Mouse (Mus musculus): ENCODE measurements around the gene Ar. TPM values are rescaled to one million over a fixed set of nuclear protein-coding genes. Genes with fewer than 3 reads are reported as not detected.

Ar gene
- polyA plus RNA-seq, 2 experiments, result 0.34 to 1.1 TPM

DNA sequence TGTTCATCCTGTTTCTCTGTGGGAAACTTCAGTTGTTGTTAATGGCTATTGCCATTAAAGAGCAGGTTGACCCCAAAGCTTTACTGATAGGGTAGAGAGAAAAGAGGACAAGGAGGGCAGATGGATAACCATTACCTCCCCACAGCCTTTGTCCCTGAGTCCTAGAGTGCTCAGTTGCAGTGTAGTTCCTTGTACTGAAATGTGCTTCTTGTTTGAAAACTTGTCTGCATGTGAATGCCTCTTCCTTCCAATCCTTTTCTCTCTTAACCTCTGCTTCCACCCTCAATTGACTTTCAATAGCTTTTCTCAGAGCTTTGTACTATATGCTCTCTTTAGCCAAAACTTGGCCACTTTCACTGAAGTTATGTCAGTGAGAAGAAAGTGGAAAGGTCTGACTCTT, 168.9 kb downstream of the Ar start:
- Histone ChIP-seq H3K27ac (replicated peaks; ENCODE audit: low read depth, low read length) (no peak overlapping the region), H3K4me3 (replicated peaks; ENCODE audit: low read length) (no peak overlapping the region), H3K27me3 (ENCODE audit: control insufficient read depth, insufficient read depth, low read length) (no peaks in the 10 kb centered on the region), H3K36me3 (ENCODE audit: control insufficient read depth, insufficient read depth, low read length) (no peaks in the 10 kb centered on the region), H3K9ac (ENCODE audit: low read depth, low read length, severe bottlenecking) (no peak overlapping the region), H3K4me2 (replicated peaks; ENCODE audit: low read depth, low read length, severe bottlenecking) (no peak overlapping the region), H3K4me1 (ENCODE audit: control insufficient read depth, insufficient read depth, low read length) (no peaks in the 10 kb centered on the region), H3K9me3 (ENCODE audit: control insufficient read depth, low read length) (no peaks in the 10 kb centered on the region)
- no peak for ATAC-seq (ENCODE audit: low FRiP score, low read depth)
- TF ChIP-seq POLR2A (IDR thresholded peaks at IDR 0.05; ENCODE audit: borderline replicate concordance, extremely low read depth, insufficient read depth, insufficient read length), result no peak
- no peak for DNase-seq (ENCODE audit: low spot score)

DNA sequence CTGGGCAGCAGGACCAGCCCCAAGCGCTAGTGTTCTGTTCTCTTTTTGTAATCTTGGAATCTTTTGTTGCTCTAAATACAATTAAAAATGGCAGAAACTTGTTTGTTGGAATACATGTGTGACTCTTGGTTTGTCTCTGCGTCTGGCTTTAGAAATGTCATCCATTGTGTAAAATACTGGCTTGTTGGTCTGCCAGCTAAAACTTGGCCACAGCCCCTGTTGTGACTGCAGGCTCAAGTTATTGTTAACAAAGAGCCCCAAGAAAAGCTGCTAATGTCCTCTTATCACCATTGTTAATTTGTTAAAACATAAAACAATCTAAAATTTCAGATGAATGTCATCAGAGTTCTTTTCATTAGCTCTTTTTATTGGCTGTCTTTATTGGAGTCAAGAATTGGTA, 174.5 kb downstream of the Ar start:
- TF ChIP-seq POLR2A (IDR thresholded peaks at IDR 0.05; ENCODE audit: borderline replicate concordance, extremely low read depth, insufficient read depth, insufficient read length), result no peak
- Histone ChIP-seq H3K4me3 (replicated peaks; ENCODE audit: low read length) (no peak overlapping the region), H3K4me2 (replicated peaks; ENCODE audit: low read depth, low read length, severe bottlenecking) (no peak overlapping the region), H3K9ac (ENCODE audit: low read depth, low read length, severe bottlenecking) (no peak overlapping the region), H3K27ac (replicated peaks; ENCODE audit: low read depth, low read length) (no peak overlapping the region), H3K27me3 (ENCODE audit: control insufficient read depth, insufficient read depth, low read length) (no peaks in the 10 kb centered on the region), H3K4me1 (ENCODE audit: control insufficient read depth, insufficient read depth, low read length) (no peaks in the 10 kb centered on the region), H3K36me3 (ENCODE audit: control insufficient read depth, insufficient read depth, low read length) (no peaks in the 10 kb centered on the region), H3K9me3 (ENCODE audit: control insufficient read depth, low read length) (no peaks in the 10 kb centered on the region)
- WGBS, result 82% methylated on average over 2 of the region's 2 CpGs
- ATAC-seq (ENCODE audit: low FRiP score, low read depth) (no peak), DNase-seq (ENCODE audit: low spot score) (no peak)

DNA sequence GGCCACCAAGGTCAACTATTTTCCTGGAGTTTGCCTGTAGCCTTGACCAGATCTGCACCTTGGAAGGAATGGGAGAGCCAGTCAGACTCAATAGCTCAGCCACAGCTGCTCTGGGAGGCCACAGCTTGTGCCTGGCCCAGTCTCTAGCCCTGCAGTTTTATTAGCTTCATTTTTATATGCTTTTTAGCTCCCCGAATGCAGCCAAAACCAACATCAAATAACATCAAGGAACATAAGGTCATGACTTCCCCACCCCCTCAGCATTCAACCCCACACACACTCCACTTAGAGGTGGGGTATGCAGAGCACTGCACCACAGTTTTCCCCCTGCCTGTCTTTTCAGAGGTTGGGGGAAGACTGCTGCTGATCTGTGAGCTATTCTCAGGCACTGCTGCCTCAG, 198.9 kb downstream of the Ar start:
- WGBS, result 41% methylated on average over 1 of the region's 1 CpGs
- no peak overlapping the region for H3K27ac ChIP-seq (replicated peaks; ENCODE audit: low read depth, low read length)

DNA sequence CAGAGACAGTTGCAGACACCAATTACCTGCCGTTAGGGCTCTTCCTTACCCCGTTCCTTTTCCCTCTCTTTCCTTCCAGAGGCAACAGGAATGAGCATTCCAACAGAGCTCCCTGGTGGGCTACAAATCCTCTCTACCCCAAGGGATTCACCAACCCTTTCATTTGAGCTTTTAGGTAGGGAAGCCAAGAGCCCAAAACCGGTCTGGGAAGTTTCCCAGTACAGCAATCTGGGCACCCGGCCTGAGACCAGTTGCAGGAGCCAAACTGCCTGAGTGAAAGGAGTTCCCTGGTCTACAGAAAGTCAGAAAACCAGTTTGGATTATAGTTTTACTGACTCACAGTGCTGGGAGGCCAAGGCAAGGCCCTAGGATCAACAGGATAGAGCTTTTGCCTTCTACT, 199.5 kb downstream of the Ar start:
- Histone ChIP-seq H3K4me1 (ENCODE audit: control insufficient read depth, insufficient read depth, low read length) (no peaks in the 10 kb centered on the region), H3K36me3 (ENCODE audit: control insufficient read depth, insufficient read depth, low read length) (no peaks in the 10 kb centered on the region), H3K27ac (replicated peaks; ENCODE audit: low read depth, low read length) (no peak overlapping the region), H3K9me3 (ENCODE audit: control insufficient read depth, low read length) (no peaks in the 10 kb centered on the region), H3K27me3 (ENCODE audit: control insufficient read depth, insufficient read depth, low read length) (no peaks in the 10 kb centered on the region), H3K4me3 (replicated peaks; ENCODE audit: low read length) (no peak overlapping the region), H3K4me2 (replicated peaks; ENCODE audit: low read depth, low read length, severe bottlenecking) (no peak overlapping the region), H3K9ac (ENCODE audit: low read depth, low read length, severe bottlenecking) (no peak overlapping the region)
- WGBS, result 26% methylated on average over 4 of the region's 4 CpGs
- peak; percentile 30 for DNase-seq (ENCODE audit: low spot score)
- no peak for ATAC-seq (ENCODE audit: low FRiP score, low read depth)
- TF ChIP-seq POLR2A (IDR thresholded peaks at IDR 0.05; ENCODE audit: borderline replicate concordance, extremely low read depth, insufficient read depth, insufficient read length), result no peak

More for the DNA sequence above, 198.9 kb downstream of the Ar start:
- no peak for TF ChIP-seq POLR2A (IDR thresholded peaks at IDR 0.05; ENCODE audit: borderline replicate concordance, extremely low read depth, insufficient read depth, insufficient read length)
- Histone ChIP-seq H3K9ac (ENCODE audit: low read depth, low read length, severe bottlenecking) (no peak overlapping the region), H3K36me3 (ENCODE audit: control insufficient read depth, insufficient read depth, low read length) (no peaks in the 10 kb centered on the region), H3K4me2 (replicated peaks; ENCODE audit: low read depth, low read length, severe bottlenecking) (no peak overlapping the region), H3K4me1 (ENCODE audit: control insufficient read depth, insufficient read depth, low read length) (no peaks in the 10 kb centered on the region), H3K9me3 (ENCODE audit: control insufficient read depth, low read length) (no peaks in the 10 kb centered on the region), H3K27me3 (ENCODE audit: control insufficient read depth, insufficient read depth, low read length) (no peaks in the 10 kb centered on the region), H3K4me3 (replicated peaks; ENCODE audit: low read length) (no peak overlapping the region)
- DNase-seq (ENCODE audit: low spot score) (no peak), ATAC-seq (ENCODE audit: low FRiP score, low read depth) (no peak)

Measured in limb, embryonic 14.5 days (tissue).